Mouse (Mus musculus) brain, embryonic 18.5 days (tissue): Measurements from ENCODE around the gene Slc9a9.

Experiments
- DNase-seq: peaks from one replicate; pipeline ENCODE4 v3.0.0-alpha.2; 2012; ENCODE audit warnings: low read depth, low spot score

Gene Slc9a9

DNA sequence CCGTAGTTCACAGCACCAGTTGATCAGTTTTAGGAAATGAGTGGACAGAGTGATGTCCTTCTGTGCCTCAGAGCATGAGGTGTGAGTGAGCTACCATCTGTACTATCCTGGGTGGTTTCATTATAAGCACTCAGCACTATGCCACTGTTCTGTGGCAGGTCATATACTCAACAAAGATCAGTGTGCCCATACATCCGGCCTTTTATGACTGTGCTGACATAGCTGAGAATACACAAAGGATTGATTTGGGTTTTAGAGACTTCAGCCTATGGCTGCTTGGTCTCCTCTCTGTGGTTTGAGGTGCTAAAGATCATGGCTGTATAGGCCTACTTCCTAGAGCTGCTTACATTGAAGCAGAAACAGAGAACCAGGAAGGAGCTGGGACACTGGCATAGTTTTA lies 12.6 kb downstream of the Slc9a9 start:
- no peak for DNase-seq

DNA sequence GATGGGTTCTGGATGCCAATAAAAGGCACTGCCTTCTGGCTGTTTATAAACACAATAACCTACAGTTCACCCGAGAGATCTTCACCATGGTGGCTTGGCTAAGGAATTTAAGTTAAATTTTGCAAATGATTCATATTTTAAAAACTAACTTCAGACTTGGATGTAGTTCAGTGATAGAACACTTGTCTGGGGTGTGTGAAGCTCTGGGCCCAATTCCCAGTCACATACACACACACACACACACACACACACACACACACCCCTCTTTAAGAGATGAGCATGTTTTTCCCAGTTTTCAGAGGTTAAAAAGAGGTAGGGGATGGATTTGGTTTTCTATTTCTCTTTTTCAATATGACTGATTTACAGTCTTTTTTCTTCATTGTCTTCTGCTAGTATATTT lies 15.9 kb downstream of the Slc9a9 start:
- no peak for DNase-seq

DNA sequence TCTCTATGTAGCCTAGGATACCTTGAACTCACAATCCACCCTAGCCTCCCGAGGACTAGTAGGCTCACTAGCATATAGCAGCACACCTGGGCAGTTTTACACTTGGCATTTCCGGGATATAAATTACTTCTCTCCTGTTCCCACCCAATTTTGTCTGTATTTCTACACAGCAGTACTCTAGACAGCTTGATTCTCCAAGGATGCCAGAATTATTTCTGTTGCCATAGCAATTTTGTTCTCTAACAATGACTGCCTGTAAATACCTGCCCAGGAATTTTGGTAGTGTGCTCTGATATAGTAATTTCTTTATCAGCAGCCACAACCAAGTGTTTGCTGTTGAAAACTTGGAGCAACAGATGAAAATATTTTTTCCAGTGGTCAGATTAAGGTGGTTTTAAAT lies 16.7 kb downstream of the Slc9a9 start:
- DNase-seq, result no peak

DNA sequence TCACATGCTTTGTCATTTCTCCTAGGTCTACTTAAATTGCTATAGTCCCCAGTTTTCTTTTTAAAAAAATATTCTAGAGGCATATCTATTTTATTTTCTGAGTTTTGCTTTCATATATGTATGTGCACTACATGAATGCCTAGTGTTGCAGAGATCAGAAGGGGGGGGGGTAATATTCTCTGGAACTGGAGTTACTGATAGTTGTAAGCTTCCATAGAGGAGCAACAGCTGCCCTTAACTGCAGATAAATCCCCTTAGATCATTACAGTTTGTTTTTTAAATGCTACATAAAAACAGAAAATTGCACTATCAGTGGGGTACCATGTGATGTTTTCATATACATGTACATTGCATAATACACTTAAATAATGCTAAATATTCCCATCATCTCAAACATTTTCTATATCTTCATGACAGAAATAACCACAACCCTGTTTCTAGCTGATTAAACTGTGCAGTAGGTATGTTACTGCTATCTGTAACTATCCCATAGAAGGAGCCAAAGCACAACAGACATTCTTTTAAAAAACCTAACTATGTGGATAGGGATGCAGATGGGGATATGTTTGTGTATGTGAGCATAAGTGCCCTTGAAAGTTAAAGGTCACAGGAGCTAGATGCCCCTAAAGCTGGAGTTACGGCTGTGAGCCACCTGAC lies 17.6 kb downstream of the Slc9a9 start:
- no peak for DNase-seq

GRCm38 (mm10) chr9:94691311-94692087 lies 21.8 kb downstream of the Slc9a9 start:
- DNase-seq, result no peak

- no peak for DNase-seq
Observed at GRCm38 (mm10) chr9:94692122-94692521, 22.4 kb downstream of the Slc9a9 start.

GRCm38 (mm10) chr9:94694243-94694642 lies 24.5 kb downstream of the Slc9a9 start:
- no peak for DNase-seq

GRCm38 (mm10) chr9:94694983-94695382 lies 25.3 kb downstream of the Slc9a9 start:
- no peak for DNase-seq

DNA sequence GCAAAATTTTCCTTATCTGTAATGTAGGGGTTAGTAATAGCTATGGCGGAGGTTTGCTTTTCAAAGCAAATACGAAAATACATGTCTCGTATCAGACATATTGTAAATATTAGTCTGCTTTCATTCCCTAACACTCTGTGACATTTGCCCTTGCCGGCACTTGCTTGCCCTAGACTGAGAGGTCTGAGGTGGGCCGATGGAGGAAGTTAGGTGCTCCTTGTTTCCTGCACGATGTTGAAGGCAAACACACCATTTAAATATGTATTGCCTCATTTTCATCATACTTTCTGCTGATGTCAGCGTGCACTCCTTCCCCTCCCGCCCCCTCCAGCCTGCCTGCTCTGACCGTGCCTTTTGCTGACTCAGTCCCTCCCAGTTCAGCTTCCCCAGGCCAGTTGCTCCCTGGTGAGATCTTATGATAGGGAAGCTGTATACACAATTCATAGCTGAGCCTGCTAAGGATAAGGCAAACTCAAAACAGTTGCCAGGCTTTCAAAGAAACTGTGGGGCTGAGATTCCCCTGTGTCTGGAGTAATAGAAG lies 26.9 kb downstream of the Slc9a9 start:
- no peak for DNase-seq

GRCm38 (mm10) chr9:94698175-94698574 lies 28.5 kb downstream of the Slc9a9 start:
- no peak for DNase-seq

DNA sequence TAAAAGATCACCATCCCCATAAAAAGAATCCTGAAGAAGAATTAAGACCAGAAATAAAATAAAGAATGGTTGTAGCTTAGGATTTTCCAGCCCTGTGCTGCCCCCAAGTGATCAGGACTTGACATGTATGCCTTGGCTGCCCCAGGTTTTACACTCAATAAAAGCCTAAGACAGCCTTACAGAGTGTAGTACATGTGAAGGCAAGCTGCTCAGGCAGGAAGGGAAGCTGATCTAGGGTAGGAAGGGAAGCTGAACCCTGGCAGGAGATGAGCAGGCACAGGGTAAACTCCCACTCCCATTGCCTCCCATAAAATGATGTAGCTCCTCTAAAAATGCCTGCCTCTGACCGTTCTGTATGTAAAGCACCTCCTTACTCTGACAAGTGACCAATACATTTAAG lies 30.8 kb downstream of the Slc9a9 start:
- no peak for DNase-seq

- no peak for DNase-seq
Observed at GRCm38 (mm10) chr9:94701193-94701869, 31.6 kb downstream of the Slc9a9 start.

- no peak for DNase-seq
Observed at GRCm38 (mm10) chr9:94701965-94702634, 32.4 kb downstream of the Slc9a9 start.

- DNase-seq, result no peak
Observed at GRCm38 (mm10) chr9:94704986-94705757, 35.5 kb downstream of the Slc9a9 start.

DNA sequence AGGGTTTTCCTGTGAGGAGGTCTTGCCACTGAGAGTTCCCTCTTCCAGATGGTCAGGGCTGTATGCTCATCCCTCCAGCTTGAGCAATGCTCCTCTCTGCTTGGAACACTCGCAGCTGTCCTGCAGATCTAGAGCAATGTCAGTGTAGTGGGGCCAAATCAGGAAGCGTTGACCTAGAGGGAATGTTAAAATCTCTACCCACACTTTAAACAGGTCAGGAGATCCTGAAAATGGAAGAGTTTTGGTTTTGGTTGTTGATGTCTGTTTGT lies 36.0 kb downstream of the Slc9a9 start:
- DNase-seq, result no peak

DNA sequence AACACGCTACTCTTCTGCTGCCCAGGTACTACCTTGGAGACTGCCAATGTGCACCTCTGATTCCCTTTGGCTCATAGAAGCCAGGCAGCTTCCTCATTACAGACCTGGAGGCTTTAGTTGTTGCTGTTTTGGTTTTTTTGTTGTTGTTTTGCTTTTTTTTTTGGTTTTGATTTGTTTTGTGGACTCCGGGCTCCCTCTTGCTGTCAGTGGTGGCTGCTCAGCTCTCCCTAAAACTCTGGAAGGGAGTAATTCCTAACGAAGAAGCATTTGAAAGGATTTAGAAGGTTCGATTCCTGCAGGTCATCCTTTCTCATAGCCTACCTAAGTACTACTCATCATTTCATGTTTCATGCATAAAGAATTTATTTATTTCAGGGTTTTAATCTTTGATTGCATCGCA lies 42.4 kb downstream of the Slc9a9 start:
- no peak for DNase-seq

DNA sequence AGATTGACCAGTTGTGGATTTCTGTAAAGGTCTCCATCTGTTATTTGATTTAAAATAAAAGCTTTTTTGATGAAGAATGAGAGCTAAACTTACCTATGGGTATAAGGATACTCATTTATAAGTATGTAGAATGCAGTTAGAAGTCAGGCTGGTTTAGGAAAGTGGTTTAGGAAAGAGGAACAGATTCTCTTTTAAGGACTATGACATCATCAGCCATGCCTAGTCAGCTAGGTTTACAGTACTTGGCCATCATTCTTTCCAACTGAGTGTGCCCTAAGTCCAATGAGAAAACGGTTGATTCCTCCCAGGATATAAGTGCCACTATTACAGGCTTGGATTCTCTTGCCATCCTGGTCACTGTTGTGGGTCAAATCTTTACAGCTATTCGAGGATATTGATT lies 47.0 kb downstream of the Slc9a9 start:
- DNase-seq, result no peak

GRCm38 (mm10) chr9:94723631-94724030 lies 53.9 kb downstream of the Slc9a9 start:
- DNase-seq, result no peak

- DNase-seq, result no peak
Observed at GRCm38 (mm10) chr9:94725121-94725520, 55.4 kb downstream of the Slc9a9 start.

- DNase-seq, result no peak
Observed at GRCm38 (mm10) chr9:94727457-94727856, 57.7 kb downstream of the Slc9a9 start.

DNA sequence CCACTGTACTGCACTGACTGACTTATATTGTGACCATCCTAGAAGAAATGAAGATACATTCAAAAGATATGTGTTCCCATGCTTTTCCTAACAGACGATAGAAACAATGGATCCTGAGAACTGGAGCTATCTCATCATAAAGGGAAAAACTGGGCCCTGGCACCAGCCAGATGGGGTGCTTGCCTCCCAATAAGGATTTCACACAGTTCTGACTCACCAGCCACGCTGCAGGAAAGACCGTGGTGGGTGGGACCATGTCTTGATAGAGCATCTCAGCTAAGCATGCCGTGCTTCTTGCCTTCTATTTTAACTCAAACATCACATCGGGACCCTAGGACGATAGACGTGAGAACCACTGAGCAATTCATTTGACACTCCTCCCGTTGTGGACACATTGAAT lies 60.7 kb downstream of the Slc9a9 start:
- no peak for DNase-seq
